Mouse (Mus musculus) heart, postnatal 0 days (tissue): ENCODE measurements at regions not wholly inside any gene's neighbourhood (a gene's known extent, or its start where the extent isn't known, plus 50 kb on each side); places are given as distances from the start of the nearest gene placed in this dataset.

Experiments used
- CTCF ChIP-seq: IDR thresholded peaks from 2 replicates; pipeline ENCODE4 v1.5.1; 2016; ENCODE audit warnings: antibody characterized with exemption, control low read depth, low read depth
- EP300 ChIP-seq: IDR thresholded peaks from 2 replicates; pipeline ENCODE4 v1.6.1; 2016; ENCODE audit warnings: antibody characterized with exemption, low read depth

DNA sequence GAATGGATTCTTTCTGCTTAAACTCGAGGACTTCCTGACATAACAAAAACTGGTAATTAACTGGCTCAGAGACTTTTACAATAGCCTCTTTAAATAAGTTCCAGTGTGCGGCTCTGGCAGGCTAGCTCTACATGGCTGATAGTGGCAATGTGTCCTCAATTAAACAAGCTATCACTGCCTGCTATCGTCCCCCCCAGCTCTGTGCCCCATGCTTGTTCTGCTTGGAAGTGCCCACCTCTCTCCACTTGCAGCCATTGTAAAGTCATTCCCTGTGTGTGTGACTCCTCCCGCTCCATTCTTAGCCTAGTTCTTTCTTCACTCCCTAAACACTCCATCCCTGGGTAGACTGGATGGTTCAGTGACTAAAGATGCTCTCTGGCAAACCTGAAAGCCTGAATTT, 99.9 kb upstream of the Lmo4 start:
- no peak for TF ChIP-seq CTCF
- no peak for TF ChIP-seq EP300
